Mouse (Mus musculus) kidney, postnatal 10 days (tissue): ENCODE measurements around the gene Dnal1.
"Not testable (repeated sequence)": the region's sequence is repeated elsewhere in the genome, so short reads cannot be mapped to it uniquely, and the experiment has no call there.

Source experiments
- DNase-seq: peaks from one replicate; pipeline ENCODE4 v3.0.0; 2021; ENCODE audit warnings: mixed read lengths

The Dnal1 gene

DNA sequence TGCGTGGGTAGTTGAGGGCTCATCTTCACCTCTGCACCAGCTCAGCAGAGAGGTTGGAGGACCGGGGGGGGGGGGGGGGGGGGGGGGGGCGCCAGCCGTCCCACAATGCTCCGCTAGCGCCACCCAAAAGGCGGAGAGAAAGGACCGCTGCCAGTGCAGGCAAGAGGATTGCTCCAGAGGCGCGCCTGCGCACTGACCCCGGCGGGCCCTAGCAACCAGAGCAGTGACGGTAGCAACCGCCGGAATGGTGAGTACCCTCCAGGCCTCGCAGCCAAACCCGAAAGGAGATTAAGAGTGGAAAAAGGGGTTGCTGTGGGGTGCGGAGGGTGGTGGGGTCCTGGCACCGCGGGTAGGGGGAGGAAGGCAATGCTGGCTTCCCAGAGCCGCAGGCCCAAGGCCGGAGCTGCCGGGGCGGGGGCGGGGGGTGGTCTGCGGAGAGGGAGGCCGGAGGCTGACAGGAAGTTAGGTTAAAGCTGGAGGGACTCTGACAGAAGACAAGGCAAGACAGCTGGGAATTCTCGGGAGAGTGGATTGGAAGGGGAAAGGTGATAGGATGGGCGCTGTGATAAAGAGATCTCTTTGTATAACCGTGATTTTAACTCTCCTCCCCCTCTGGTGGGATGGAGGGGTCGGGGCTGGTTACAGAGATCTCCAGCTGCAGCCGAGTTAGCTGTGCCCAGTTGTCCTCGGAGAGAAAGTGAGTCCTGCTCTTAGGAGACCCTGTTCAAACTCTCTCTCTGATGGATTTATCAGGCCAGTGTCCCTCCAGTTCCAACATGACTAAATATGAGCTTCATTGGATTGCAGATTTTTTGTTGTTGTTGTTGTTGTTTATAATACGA lies at the start of gene Dnal1:
TSS of gene Dnal1 (plus strand) at position 214 of the 842 bp plus-strand sequence.
- peak; percentile 95 for DNase-seq

- no peak for DNase-seq
Observed at GRCm38 (mm10) chr12:84064621-84065020, 49.5 kb upstream of the Dnal1 start.

DNA sequence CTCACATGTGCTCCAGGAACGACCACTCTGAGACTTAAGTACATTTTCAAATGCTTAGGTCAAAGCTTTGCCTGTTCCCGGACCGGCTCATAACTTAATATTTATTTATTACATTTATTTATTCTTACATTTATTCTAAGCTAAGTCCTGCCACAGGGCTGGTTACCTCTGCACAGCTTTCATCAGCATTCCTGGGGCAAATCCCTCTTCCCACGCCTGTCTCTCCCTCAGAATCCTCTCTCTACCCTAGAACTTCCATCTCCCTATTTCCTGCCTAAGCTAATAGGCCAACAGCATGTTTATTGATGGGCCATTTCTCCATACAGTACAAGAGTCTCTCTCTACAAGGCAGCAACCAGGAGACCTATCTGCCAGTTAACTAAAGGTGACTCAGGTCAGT lies 46.4 kb upstream of the Dnal1 start:
- DNase-seq: no peak

- DNase-seq: no peak
Observed at GRCm38 (mm10) chr12:84068296-84068695, 45.9 kb upstream of the Dnal1 start.

DNA sequence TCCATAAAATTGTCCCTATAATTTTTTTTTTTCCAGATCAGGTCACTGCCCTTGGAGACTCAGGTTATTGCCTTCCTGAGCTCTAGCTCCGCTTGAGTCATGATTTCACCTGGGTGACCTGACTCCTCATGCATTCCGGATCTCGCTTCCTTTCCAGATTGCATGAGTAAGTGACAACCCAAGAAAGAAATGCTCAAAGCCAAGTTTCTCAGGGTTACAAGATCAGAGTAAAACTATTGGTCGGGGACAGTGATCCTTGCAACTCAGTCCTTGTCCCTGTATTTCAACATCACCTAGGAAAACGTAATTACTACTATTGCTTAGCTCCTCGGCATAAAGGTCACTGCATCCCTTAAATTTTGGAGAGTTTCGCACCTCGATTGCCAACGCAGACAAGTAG lies 45.2 kb upstream of the Dnal1 start, which contains the start of gene Acot5:
TSS of gene Acot5 (plus strand) at position 340 of the 400 bp plus-strand sequence.
- no peak for DNase-seq

DNA sequence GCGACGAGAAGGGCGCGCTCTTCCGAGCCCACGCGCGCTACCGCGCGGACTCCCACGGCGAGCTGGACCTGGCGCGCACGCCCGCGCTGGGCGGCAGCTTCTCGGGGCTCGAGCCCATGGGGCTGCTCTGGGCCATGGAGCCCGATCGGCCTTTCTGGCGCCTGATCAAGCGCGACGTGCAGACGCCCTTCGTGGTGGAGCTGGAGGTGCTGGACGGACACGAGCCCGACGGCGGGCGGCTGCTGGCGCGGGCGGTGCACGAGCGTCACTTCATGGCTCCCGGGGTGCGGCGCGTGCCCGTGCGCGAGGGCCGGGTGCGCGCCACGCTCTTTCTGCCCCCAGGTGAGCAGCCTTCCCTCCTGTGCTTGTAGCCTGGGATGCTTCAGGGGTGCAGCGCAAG lies 44.6 kb upstream of the Dnal1 start:
- DNase-seq: peak; percentile 54

- no peak for DNase-seq
Observed at GRCm38 (mm10) chr12:84071696-84072095, 42.5 kb upstream of the Dnal1 start.

DNA sequence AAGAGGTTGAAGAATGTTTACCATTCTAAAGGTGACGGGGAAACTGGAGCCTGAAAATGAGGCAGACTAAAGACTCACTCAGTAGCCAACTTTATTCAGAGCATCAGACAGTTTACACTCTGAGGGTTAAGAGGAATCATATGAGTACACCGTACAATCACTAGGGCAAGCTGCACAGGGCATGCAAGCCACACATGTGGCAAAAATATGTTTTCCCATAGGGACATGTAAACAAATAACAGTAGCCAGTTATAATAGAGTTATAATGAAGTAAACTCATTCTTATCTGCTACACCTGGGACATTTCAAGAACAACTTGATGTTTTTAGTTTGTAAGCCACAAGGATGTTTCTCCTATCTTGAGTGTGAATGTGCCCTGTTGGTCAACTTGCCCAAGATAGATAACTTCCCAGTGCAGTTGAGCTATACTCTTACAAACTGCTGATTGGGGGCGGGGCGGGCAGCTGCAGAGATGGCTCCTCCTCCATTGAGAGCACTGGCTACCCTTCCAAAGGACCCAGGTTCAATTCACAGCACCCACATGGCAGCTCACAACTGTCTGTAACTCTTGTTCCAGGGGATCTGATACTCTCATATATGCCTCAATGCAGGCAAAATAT lies 36.7 kb upstream of the Dnal1 start:
- no peak for DNase-seq

GRCm38 (mm10) chr12:84083842-84084241 lies 30.3 kb upstream of the Dnal1 start:
- DNase-seq: no peak

- no peak for DNase-seq
Observed at GRCm38 (mm10) chr12:84084581-84084980, 29.6 kb upstream of the Dnal1 start.

- not testable (repeated sequence) for DNase-seq
Observed at GRCm38 (mm10) chr12:84094666-84095065, 19.5 kb upstream of the Dnal1 start.

DNA sequence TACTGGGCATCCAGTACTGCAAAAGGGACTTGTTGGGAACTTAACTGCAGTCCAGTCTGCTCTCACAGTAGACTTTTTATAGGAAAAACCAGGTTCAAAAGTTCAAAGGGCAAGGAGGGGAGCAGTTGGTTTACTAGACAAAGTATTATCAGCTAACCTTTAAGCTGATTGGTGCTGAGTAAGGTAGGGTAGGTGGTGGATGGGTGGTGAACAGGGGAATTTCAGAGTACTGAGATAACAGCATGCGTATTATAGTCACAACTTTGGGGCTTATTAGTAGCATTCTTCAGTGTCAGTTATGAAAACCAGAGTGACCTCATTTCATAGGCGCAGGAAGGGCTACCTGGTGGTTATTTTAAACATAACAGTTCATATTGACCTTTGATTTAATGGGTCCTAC lies 14.6 kb upstream of the Dnal1 start:
- no peak for DNase-seq

- no peak for DNase-seq
Observed at GRCm38 (mm10) chr12:84100071-84100470, 14.1 kb upstream of the Dnal1 start.

DNA sequence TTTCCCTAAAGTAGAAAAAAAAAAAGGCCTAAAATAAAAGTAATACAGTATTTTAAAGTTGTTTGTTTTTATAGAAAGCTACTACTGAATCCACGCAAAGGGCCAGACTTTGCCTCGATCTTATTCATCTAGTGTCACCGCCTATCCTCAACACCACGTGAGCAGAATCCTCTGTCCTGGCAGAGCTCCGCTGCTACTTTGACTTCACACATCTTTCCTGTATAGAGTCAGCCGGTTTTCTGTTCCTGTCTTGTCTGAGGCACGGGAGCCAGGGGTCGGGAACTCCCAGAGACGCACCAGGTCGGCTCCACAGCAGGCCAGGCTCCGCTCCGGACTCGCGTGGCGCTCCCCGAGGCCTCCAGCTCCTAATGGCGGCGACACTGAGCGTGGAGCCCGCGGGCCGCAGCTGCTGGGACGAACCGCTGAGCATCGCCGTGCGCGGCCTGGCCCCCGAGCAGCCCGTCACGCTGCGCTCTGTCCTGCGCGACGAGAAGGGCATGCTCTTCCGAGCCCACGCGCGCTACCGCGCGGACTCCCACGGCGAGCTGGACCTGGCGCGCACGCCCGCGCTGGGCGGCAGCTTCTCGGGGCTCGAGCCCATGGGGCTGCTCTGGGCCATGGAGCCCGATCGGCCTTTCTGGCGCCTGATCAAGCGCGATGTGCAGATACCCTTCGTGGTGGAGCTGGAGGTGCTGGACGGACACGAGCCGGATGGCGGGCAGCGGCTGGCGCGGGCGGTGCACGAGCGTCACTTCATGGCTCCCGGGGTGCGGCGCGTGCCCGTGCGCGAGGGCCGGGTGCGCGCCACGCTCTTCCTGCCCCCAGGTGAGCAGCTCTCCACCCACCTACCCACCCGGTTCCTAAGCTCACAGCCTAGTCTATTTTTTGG lies 13.3 kb upstream of the Dnal1 start, which contains the start of gene Acot6:
TSS of gene Acot6 (plus strand) at position 51 of the 889 bp plus-strand sequence.
- peak; percentile 59 for DNase-seq

DNA sequence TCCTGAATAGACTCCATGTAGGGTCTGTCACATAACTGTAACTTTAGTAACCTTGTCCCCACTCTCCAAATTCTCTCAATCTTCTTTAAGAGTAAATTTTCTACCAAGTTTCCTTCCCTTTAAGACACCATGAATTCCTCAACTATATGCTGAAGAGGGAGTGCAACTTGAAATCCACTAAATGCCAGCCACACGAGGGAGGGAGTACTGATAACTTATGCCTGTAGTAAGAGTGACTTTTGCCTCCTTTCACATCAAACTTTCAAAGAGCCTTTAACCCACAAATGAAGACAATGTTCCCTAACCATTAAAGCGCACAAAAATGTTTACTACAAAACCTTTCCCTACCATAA lies 12.7 kb upstream of the Dnal1 start:
- no peak for DNase-seq

DNA sequence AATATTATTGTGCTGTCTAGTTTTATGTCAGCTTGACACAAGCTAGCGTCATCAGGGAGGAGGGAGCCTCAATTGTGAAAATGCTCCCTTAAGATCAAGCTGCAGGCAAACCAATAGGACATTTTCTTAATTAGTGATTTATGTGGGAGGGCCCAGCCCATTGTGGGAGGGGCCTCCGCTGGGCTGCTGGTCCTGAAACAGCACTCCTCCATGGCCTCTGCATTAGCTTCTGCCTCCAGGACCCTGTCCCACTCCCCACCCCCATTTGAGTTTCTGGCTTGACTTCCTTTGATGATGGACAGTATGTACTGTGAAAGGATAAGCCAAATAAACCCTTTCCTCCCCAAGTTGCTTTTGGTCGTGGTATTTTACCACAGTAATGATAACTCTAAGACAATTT lies 7.2 kb upstream of the Dnal1 start:
- peak; percentile 12 for DNase-seq

DNA sequence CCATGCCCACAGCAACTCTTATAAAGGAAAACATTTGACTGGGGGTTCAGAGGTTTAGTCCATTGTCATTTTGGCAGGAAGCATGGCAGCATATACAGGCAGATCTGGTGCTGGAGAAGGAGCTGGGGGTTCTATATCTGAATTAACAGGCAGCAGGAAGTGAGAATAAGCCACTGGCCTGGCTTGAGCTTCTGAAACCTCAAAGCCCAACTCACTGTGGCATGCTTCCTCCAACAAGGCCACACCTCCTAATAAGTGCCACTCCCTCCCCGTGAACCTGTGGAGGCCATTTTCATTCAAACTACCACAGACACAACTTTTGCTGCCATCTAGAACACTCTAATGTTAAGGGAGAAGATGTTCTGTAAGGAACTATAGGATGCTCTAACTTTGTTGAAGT lies 6.5 kb upstream of the Dnal1 start:
- DNase-seq: no peak

GRCm38 (mm10) chr12:84109924-84110323 lies 4.2 kb upstream of the Dnal1 start:
- DNase-seq: no peak

GRCm38 (mm10) chr12:84110814-84111213 lies 3.4 kb upstream of the Dnal1 start:
- DNase-seq: no peak

DNA sequence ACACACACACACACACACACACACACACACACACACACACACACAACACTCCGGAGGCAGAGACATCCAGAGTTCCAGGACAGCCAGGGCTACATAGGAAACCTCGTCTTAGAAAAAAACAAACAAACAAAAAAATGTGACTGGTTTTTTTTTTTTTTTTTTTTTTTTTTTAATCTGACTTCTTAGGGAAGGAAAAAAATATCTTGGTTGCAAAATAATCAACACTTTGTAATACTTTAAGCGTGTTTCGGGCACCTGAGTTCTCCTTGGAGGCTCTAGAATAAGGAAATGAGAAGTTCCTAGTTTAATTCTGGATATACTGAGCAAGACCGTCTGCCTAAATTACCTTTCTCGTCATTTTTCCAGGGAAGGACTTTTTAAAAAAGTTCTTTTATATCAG lies 490 bp upstream of the Dnal1 start:
- DNase-seq: no peak

GRCm38 (mm10) chr12:84119584-84119983 lies 5.4 kb downstream of the Dnal1 start:
- no peak for DNase-seq

- DNase-seq: no peak
Observed at GRCm38 (mm10) chr12:84125892-84126291, 11.7 kb downstream of the Dnal1 start.

- DNase-seq: no peak
Observed at GRCm38 (mm10) chr12:84126899-84127298, 12.7 kb downstream of the Dnal1 start.
